Mouse (Mus musculus) leukemia stem cell, adult 10-12 weeks (primary cell): ENCODE results near the gene Plch1. TPM values are rescaled to one million over a fixed set of nuclear protein-coding genes. Genes with fewer than 3 reads are reported as not detected.

Experiments used
- polyA plus RNA-seq: library from polyadenylated mRNA; stranded (reverse); fragments of >175 nt; gene quantifications from 2 replicates; pipeline ENCODE4 v1.2.3, GENCODE M21; 2012; ENCODE audit warnings: low replicate concordance

Gene Plch1
- not detected in 2 replicates for polyA plus RNA-seq

GRCm38 (mm10) chr3:63899309-63899695 is at the start of gene Plch1:
Plch1 (minus strand) TSS chr3:63899472.

GRCm38 (mm10) chr3:63928878-63929859 is 29.9 kb upstream of the Plch1 start, which contains the start of gene E130311K13Rik:
E130311K13Rik (minus strand) TSS chr3:63929472.

Other genes with a start within 250 kb of the Plch1 start
- gene E130311K13Rik, start 30.0 kb upstream of the Plch1 start, polyA plus RNA-seq, result 2.4 TPM in 2 replicates
- gene Slc33a1, start 65.3 kb upstream of the Plch1 start, polyA plus RNA-seq, result 33.7 and 40.3 TPM in 2 replicates
- 0.81 and 3.3 TPM in 2 replicates for gene Gmps, start 76.6 kb upstream of the Plch1 start, polyA plus RNA-seq
- gene Vmn2r1, start 182.1 kb upstream of the Plch1 start, polyA plus RNA-seq, result not detected in 2 replicates
- not detected in 2 replicates for gene Vmn2r2, start 242.5 kb upstream of the Plch1 start, polyA plus RNA-seq